Mouse (Mus musculus) retina, adult 2 months (tissue): ENCODE results near the gene Gm9970.

Experiments
- DNase-seq: peaks from one replicate; pipeline ENCODE4 v3.0.0-alpha.2; 2012; ENCODE audit warnings: low read depth, low spot score

The Gm9970 gene

DNA sequence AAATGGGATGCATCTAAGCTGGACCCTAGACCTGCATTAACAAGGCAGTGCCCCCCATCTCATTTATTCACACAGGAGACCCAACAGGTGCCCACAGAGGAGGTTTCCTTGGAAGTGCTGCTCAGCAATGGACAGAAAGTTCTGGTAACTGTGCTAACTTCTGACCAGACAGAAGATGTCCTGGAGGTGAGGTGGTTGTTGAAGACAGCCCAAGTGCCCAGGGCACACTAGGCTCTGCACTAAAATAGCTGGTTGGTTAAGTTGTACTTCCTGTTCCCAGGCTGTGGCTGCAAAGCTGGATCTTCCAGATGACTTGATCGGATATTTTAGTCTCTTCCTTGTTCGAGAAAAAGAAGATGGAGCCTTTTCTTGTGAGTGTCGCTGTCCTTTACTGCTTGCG, 45.4 kb downstream of the Gm9970 start:
- no peak for DNase-seq

DNA sequence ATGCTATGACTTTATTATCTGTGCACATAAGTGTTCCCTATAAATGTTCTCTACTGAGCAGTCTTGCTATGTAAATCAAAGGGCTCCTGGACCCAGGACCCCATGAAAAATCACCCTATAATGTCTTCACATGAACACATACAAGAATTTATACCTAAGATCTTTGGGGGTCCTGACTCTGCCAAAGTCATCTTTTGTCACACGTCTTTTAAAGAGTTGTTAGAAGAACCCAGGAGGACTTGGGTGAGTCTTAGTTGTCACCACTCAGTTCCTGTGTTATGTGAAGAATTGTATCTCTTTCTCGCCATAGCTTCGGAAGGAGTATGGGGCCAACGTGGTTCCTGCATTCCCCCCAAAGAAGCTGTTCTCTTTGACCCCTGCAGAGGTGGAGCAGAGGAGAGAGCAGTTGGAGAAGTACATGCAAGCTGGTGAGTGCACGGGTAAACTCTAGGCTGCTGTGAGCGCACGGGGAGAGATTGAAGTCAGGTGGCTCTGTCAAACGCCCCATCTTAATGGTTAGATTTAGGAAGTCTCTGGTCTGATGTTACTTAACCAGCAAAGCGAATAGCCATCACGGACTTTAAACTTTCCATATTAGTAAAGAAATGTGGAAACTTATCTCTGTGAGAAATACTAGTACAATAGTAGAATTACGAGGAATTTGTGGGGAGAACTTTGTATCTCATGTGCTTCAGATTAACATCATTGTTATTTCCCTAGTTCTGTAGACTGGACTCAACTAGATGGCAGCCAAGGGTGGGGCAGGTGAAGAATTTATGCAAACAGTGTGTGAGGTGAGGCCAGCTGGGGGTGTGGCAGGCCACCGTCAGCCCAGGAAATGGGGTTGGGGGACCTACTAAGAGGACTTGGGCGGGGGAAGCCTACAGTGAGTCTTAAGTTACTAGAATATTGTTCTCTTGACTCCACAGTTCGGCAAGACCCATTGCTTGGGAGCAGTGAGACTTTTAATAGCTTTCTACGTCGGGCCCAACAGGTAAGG, 46.2 kb downstream of the Gm9970 start:
- no peak for DNase-seq

DNA sequence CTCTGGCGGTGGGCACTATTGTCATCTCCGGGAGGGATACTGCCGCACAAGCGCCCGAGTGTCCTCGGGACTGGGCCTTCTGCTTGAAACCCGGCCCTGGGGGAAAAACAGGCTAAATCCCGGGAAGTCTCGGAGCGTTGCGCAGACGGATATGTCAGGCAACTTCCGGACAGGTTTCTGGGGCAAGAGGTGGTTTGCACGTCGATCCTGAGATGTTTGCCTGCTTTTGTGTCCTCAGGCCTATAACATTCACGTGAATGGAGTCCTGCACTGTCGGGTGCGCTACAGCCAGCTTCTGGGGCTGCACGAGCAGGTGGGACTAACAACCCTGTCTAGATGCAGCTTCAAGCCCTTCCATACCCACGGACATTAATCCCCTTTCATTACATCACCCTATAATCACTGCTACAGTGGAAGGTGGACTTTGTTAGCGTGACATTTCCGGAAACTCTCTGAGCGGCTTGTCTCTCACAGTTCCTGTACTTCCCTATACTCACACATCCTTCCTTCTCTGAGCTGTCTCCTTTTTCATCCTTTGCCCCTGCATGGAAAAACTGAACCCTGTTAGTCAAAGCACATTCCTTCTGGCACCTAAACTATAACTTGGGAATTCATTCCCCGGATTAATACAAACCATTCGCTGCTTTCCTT, 47.3 kb downstream of the Gm9970 start:
- DNase-seq: no peak

DNA sequence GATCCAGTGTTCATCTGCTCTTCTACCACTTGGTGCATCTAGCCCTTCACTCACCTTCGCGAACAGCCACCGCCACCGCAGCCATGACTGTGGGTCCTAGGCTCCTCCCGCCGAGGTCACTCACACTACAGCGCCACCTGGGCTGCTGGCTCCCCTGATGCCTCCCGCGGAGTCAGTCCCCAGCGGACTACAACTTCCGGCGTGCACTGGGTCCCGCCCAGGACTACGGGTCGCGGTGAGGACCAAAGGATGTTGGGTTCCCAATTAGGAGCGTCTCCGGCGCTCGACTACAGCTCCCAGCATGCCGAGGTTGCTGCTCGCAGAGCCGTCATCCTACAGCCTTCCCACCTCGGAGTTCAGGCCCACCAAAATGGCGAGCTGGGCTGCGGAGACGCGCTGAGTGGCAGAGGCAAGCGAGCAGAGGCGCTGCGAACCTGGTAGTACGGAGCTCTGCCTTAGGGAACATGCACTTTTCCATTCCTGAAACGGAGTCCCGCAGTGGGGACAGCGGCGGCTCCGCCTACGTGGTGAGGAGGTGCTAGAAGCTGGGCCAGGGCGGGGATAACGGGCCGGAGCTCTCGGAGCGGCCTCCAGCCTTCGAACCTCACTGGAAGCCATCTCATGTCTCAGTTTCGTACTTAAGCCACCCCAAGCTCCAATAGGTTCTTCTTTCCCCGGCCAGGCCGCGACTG, 47.9 kb downstream of the Gm9970 start, which contains the start of the genes Snx17 and Eif2b4:
TSS of gene Snx17 (plus strand) at position 289 of the 692 bp plus-strand sequence.
TSS of gene Eif2b4 (minus strand) at position 492 of the 692 bp plus-strand sequence.
- DNase-seq: peak; percentile 98

DNA sequence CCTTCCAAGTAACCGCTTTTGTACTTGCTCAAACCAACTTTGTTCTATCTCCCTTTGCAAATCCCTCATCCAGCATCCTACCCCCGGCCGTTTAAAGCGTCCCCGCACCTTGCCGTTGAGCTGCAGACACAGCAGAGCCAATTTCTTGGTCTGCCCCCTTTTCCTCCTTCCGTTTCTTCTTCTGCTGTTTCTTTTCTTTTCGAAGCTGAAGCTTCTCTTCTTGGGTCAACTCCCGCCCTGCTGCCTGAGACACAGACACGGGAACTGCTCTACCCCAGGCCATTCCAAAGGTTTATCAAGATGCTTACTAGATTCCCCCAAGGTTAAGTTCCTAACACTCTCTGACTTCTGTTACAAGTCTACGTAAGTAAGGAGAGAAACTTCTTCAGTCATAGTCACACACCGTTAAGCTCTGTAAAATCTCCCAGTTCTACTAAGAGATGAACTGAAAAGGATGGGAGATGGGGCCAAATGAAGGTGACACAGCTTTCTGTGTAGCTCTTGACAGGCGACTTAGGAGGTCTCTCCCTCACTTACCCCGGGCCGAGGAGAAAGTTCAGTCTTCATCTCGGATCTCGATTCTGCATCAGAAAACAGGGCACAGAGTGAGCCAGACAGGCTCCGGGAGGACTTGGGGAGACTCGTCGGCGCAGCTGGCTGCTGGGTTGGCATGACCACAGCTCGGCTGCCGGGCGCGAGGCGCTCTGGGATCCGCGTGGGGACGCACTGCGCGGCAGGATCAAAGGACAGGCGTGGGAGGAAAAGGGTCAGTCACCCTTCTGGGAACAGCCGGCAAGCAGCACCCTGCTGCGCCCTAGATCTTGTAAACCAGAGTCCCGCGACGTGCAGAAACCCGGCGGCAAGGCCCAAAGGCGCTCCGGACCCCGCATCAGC, 48.7 kb downstream of the Gm9970 start:
- DNase-seq: no peak
